Mouse (Mus musculus) neural tube, embryonic 11.5 days (tissue): ENCODE measurements around the gene Hepacam2. TPM values are rescaled to one million over a fixed set of nuclear protein-coding genes. Genes with fewer than 3 reads are reported as not detected.
A peak's percentile ranks its signal among the peaks of the same experiment; 100 is the strongest.
"Not testable (repeated sequence)": the region's sequence is repeated elsewhere in the genome, so short reads cannot be mapped to it uniquely, and the experiment has no call there.

Source experiments
- ATAC-seq: fragments of 200-750 bp; cut with Nextera tagmentation; 2 replicates; pipeline ENCODE4 v1.8.0; 2017; ENCODE audit warnings: moderate number of reproducible peaks, mild to moderate bottlenecking, moderate TSS enrichment, moderate library complexity; ENCODE audit not compliant: insufficient read depth, low FRiP score, low TSS enrichment
- DNase-seq: peaks from one replicate; pipeline ENCODE4 v3.0.0-alpha.2; 2015; ENCODE audit warnings: low spot score
- H3K27ac ChIP-seq: fragments of 300-500 bp; sonication (generic); 2 replicates; pipeline ENCODE4 v1.5.1; 2014; ENCODE audit warnings: low read depth, mild to moderate bottlenecking, low read length
- H3K27me3 ChIP-seq: fragments of 300-500 bp; sonication (generic); 2 replicates; pipeline ENCODE4 v1.6.1; 2014; ENCODE audit warnings: mild to moderate bottlenecking, low read length, mixed read lengths; ENCODE audit not compliant: control insufficient read depth, insufficient read depth
- H3K36me3 ChIP-seq: fragments of 300-500 bp; sonication (generic); 2 replicates; pipeline ENCODE4 v1.6.1; 2014; ENCODE audit warnings: mild to moderate bottlenecking, low read length, moderate library complexity, mixed read lengths; ENCODE audit not compliant: control insufficient read depth, insufficient read depth
- H3K4me1 ChIP-seq: fragments of 300-500 bp; sonication (generic); 2 replicates; pipeline ENCODE4 v1.6.1; 2014; ENCODE audit warnings: low read length, mixed read lengths; ENCODE audit not compliant: control insufficient read depth, insufficient read depth
- H3K4me2 ChIP-seq: fragments of 300-500 bp; sonication (generic); 2 replicates; pipeline ENCODE4 v1.6.1; 2014; ENCODE audit warnings: low read depth, mild to moderate bottlenecking, moderate library complexity
- H3K4me3 ChIP-seq: fragments of 300-500 bp; sonication (generic); 2 replicates; pipeline ENCODE4 v1.5.1; 2014; ENCODE audit warnings: low read depth, low read length
- H3K9ac ChIP-seq: fragments of 300-500 bp; sonication (generic); 2 replicates; pipeline ENCODE4 v1.6.1; 2014; ENCODE audit warnings: mild to moderate bottlenecking, low read length
- H3K9me3 ChIP-seq: fragments of 300-500 bp; sonication (generic); 2 replicates; pipeline ENCODE4 v1.6.1; 2016; ENCODE audit warnings: low read length; ENCODE audit not compliant: control insufficient read depth
- WGBS: fragments of 180-500 bp; shearing (Covaris S2); extraction: QIAGEN DNeasy Blood & Tissue Kit; methylation state at CpG from one replicate; pipeline ENCODE4 v1.1.7; 2014; 5-methylcytosine and 5-hydroxymethylcytosine counted together
- polyA plus RNA-seq: library from polyadenylated mRNA; unstranded; fragments of >200 nt; fragmentation: Nextera tagmentation; extraction: Ambion mirVana; gene quantifications from 2 replicates; pipeline ENCODE4 v1.2.1, GENCODE M21; 2014

Gene Hepacam2
- polyA plus RNA-seq, 1 experiment from 2014 or later = 1.8 TPM

DNA sequence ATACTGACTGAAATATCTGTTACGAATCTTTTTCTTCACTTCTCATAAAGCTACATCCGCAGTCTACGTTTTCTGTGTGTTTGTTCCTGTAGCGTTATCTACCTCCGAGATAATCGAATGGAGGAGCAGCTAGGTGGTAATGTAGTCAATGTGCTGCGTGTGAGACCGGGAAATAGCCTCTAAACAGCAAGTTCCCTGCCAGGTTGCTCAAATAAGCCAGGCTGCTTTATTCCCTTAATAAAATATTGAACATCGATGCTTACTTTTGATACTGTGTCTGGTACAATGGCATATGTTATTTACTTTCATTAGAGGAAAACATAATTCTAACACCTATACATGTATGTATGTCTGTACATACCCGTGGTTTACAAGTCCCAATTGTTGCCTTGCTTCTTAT lies 13.0 kb upstream of the Hepacam2 start:
- H3K4me3 ChIP-seq = no peak overlapping the region
- H3K4me1 ChIP-seq = no peaks in the 10 kb centered on the region
- 87% methylated on average over 10 of the region's 10 CpGs for WGBS
- no peak overlapping the region for H3K27ac ChIP-seq
- DNase-seq (no peak), ATAC-seq (no peak)
- no peak overlapping the region for H3K9ac ChIP-seq
- no peaks in the 10 kb centered on the region for H3K9me3 ChIP-seq
- no peaks in the 10 kb centered on the region for H3K36me3 ChIP-seq
- H3K27me3 ChIP-seq = no peaks in the 10 kb centered on the region
- H3K4me2 ChIP-seq = no peak overlapping the region

- H3K4me2 ChIP-seq = no peak overlapping the region
- no peaks in the 10 kb centered on the region for H3K4me1 ChIP-seq
- ATAC-seq (peak; percentile 48; the same call in 1 of the 2 replicates), DNase-seq (no peak)
- H3K27ac ChIP-seq = no peak overlapping the region
- 39% methylated on average over 2 of the region's 2 CpGs for WGBS
- H3K27me3 ChIP-seq = no peaks in the 10 kb centered on the region
- H3K4me3 ChIP-seq = no peak overlapping the region
- no peaks in the 10 kb centered on the region for H3K36me3 ChIP-seq
- H3K9ac ChIP-seq = no peak overlapping the region
- no peaks in the 10 kb centered on the region for H3K9me3 ChIP-seq
These were observed 11.7 kb upstream of the Hepacam2 start for GRCm38 (mm10) chr6:3509782-3510181.

- not testable (repeated sequence) for H3K27me3 ChIP-seq, H3K4me1 ChIP-seq, H3K9me3 ChIP-seq, DNase-seq, H3K4me3 ChIP-seq, H3K4me2 ChIP-seq, ATAC-seq, H3K9ac ChIP-seq, H3K36me3 ChIP-seq, H3K27ac ChIP-seq
- 94% methylated on average over 2 of the region's 2 CpGs for WGBS
These were observed 10.1 kb upstream of the Hepacam2 start for GRCm38 (mm10) chr6:3508151-3508550.

- DNase-seq = no peak
- H3K27me3 ChIP-seq = no peaks in the 10 kb centered on the region
- WGBS = 83% methylated on average over 4 of the region's 4 CpGs
- ATAC-seq = no peak
- no peaks in the 10 kb centered on the region for H3K4me1 ChIP-seq
- H3K4me2 ChIP-seq = no peak overlapping the region
- H3K27ac ChIP-seq = no peak overlapping the region
- H3K9ac ChIP-seq = no peak overlapping the region
- H3K36me3 ChIP-seq = no peaks in the 10 kb centered on the region
- no peaks in the 10 kb centered on the region for H3K9me3 ChIP-seq
- H3K4me3 ChIP-seq = no peak overlapping the region
These were observed 9.0 kb upstream of the Hepacam2 start for GRCm38 (mm10) chr6:3507078-3507477.

- no peak overlapping the region for H3K4me3 ChIP-seq
- H3K9me3 ChIP-seq = no peaks in the 10 kb centered on the region
- no peaks in the 10 kb centered on the region for H3K36me3 ChIP-seq
- no peak overlapping the region for H3K9ac ChIP-seq
- H3K4me1 ChIP-seq = no peaks in the 10 kb centered on the region
- ATAC-seq (no peak), DNase-seq (no peak)
- H3K27ac ChIP-seq = no peak overlapping the region
- WGBS = 88% methylated on average over 5 of the region's 5 CpGs
- H3K27me3 ChIP-seq = no peaks in the 10 kb centered on the region
- no peak overlapping the region for H3K4me2 ChIP-seq
These were observed 7.2 kb upstream of the Hepacam2 start for GRCm38 (mm10) chr6:3505289-3505688.

GRCm38 (mm10) chr6:3500286-3500685 lies 2.2 kb upstream of the Hepacam2 start:
- Histone ChIP-seq H3K27me3 (no peaks in the 10 kb centered on the region), H3K4me1 (no peaks in the 10 kb centered on the region; the same call in 1 of the 2 replicates), H3K4me3 (no peak overlapping the region), H3K4me2 (no peak overlapping the region), H3K36me3 (no peaks in the 10 kb centered on the region), H3K9ac (no peak overlapping the region), H3K9me3 (no peaks in the 10 kb centered on the region), H3K27ac (no peak overlapping the region)
- DNase-seq (no peak), ATAC-seq (no peak)
- WGBS = 87% methylated on average over 3 of the region's 3 CpGs

GRCm38 (mm10) chr6:3496210-3496609 lies 1.9 kb downstream of the Hepacam2 start:
- Histone ChIP-seq H3K27ac (no peak overlapping the region), H3K4me2 (no peak overlapping the region), H3K9me3 (no peaks in the 10 kb centered on the region), H3K4me1 (no peaks in the 10 kb centered on the region; the same call in 1 of the 2 replicates), H3K4me3 (no peak overlapping the region), H3K27me3 (no peaks in the 10 kb centered on the region), H3K9ac (no peak overlapping the region), H3K36me3 (no peaks in the 10 kb centered on the region)
- 10% methylated on average over 2 of the region's 2 CpGs for WGBS
- no peak for ATAC-seq
- peak; percentile 45 for DNase-seq

DNA sequence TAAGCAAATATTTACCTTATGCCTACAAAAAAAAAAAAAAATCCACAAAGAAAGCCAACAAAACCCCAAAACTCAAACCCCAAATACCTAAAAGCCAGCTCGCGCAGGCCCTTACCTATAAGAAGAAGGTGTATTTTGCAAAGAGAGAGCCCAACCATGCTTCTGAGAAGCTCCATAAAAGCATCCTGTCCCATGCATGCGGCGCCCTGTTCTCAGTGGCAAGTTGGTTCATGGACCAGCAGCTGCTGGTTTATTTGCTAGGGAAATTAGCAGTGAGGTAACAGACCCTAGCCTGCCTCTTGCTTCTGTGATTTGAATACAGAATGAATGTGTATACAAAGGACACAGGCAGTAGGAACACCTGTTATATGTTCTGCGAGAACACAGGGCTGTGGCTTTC lies 3.8 kb downstream of the Hepacam2 start:
- no peak overlapping the region for H3K27ac ChIP-seq
- H3K4me2 ChIP-seq = no peak overlapping the region
- H3K36me3 ChIP-seq = no peaks in the 10 kb centered on the region
- 85% methylated on average over 5 of the region's 5 CpGs for WGBS
- no peak overlapping the region for H3K9ac ChIP-seq
- DNase-seq = no peak
- no peak overlapping the region for H3K4me3 ChIP-seq
- H3K4me1 ChIP-seq = no peaks in the 10 kb centered on the region
- H3K9me3 ChIP-seq = no peaks in the 10 kb centered on the region
- no peak for ATAC-seq
- H3K27me3 ChIP-seq = no peaks in the 10 kb centered on the region

DNA sequence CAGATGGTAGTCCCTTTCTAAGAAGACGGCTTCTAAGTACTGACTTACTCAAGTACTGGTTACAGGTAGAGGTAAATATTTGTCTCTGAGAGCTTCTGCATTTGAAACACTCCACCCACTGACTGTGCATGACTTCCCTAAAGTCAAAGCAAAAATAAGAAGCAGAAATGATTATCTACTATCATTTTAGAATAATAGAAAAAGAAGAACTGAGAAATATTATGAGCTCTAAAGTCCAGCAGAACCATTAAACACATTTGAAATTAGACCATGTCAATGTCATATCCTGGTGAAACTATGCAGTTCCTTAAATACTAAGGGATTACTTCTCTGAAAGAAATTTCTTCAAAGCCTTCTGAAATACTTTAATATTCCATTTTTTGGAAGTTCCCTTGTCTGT lies 10.7 kb downstream of the Hepacam2 start:
- H3K27ac ChIP-seq = no peak overlapping the region
- H3K36me3 ChIP-seq = no peaks in the 10 kb centered on the region
- H3K9ac ChIP-seq = no peak overlapping the region
- no peaks in the 10 kb centered on the region for H3K9me3 ChIP-seq
- no peak overlapping the region for H3K4me2 ChIP-seq
- ATAC-seq (no peak), DNase-seq (no peak)
- no peaks in the 10 kb centered on the region for H3K4me1 ChIP-seq
- no peak overlapping the region for H3K4me3 ChIP-seq
- no peaks in the 10 kb centered on the region for H3K27me3 ChIP-seq
- 94% methylated on average over 1 of the region's 1 CpGs for WGBS
